Mouse (Mus musculus) spleen, embryonic (tissue): ENCODE measurements around the gene Cacna2d1.

ENCODE experiments used
- CTCF ChIA-PET: fragments of 350-600 bp; sonication (Branson Sonifier 250); formaldehyde crosslinking; loops from one replicate; lab custom pipeline; 2022; lab: Charles Lee

Gene Cacna2d1

DNA sequence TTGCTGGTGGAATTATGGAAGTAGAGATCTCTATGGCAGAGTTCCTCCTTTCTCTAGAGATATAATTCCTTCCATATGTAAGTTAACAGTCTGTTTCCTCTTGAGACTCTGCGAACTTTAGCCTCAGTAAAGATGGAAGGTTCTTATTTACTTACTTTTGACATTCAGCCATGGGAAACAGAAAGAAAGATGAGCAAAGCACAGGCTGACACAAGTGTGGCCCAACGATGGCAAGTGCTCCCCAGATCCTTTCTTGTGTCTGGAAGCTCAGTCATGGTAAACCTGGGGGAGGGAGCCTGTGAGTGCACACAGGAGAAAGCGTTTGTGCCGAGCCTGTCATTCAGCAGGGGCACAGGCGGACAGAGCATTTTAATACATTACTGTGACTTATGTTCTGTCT lies 48.9 kb downstream of the Cacna2d1 start:
- CTCF ChIA-PET = no interaction called here

GRCm38 (mm10) chr5:15985228-15985858 lies 50.9 kb downstream of the Cacna2d1 start:
- CTCF ChIA-PET = no interaction called here

DNA sequence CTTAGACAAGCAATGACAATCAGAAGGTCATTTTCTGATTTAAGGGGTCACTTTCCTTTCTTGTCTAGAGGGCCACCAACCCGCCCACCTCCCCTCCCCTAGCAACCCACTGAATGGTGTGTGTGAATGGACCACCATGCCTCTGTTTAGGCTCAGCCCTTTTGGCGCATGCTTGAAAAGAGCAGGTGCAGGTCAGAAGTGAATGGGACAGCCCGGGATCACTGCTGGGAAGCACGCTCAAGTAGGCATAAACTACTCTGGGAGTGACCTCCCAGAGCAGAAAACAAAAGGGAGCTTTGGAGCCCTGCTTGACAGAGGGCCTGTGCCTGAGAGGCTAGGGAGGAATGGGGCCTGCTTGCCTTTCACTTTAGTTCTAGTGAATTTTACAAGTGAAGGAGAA lies 51.4 kb downstream of the Cacna2d1 start:
- CTCF ChIA-PET = no interaction called here

DNA sequence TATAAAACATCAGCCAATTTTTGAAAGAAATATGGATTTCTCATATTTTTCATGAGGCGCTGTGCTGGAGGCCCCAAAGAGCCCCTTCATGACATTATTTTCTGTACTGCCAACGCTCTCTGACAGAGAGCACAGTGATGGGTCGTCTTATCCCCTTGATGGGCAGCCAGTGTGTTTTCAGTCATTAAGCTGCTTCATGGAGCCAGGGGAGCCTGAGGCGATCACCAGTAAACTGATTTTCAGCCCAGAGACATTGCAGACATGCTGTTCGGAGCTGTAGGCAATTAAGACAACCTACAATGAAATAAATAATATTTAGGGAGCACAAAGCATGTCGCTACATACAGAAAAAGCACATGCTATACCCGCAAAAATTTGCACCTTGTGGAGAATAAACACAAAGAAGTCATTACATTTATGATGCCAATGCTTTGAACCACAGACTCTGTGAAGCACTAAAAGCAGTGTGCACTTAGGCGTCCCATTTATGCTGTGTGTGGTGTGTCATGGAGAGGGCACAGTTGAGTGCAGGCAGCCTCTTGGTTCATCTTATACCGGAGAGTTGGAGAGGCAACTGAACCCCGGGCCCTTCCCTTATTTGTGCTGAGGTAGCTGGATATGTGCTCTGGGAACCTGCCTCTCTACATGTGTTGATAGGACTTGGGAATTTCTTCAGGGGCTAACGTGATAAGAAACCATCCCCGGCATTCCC lies 57.1 kb downstream of the Cacna2d1 start:
- CTCF ChIA-PET = no interaction called here

DNA sequence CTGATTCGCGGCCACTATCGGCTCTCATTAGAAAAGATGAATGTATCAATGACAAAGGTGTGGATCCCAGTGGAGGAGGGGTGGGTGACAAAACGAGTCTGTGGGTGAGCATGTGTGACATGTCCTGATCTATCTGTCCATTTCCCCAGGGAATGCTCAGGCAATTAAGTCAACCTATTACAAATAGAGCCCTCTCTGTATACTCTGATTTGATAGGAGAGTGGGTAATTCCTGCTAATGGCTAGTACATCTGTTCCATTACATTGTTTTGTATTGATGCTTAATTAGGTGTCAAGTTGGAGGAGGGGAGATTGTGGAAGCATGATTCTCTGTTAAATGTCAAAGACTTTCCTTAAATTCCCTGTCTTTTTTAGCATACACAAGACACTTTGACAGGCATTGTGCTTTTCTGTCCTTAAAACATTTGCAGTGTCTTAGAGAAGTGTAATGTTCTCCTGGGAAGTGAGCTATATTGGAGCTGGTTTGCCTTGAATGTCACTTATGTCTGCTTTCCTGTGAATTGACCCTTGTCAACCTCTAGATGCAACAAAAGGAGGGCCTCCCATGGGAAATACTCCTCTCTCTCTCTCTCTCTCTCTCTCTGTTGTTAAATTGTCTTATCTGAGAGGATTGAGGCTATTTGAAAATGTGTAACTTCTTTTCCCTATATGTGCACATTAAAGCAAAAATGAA lies 58.9 kb downstream of the Cacna2d1 start:
- CTCF ChIA-PET = interaction anchor here (0.6 kb wide), 1 partner anchor 103 kb away, joined by 3 read pairs; no protein-coding TSS in a partner anchor

DNA sequence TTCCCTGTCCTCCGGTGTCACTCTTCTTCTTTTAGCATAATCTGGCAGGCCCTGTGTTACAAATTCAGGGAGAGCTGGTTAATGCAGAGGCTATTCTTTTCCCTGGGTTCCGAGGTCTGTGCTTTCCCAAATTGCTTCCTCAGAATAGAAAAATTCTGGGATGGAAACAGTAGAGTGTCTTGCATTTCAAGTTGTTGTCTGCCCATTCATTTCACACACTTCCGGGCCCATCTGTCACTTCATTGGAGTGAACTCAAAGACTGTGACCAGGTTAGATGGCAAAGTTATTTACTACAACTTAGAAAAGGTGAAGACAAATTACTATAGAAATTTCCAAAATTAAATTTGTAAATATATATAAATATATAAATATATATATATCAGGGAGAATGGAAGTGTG lies 62.7 kb downstream of the Cacna2d1 start:
- CTCF ChIA-PET = no interaction called here

DNA sequence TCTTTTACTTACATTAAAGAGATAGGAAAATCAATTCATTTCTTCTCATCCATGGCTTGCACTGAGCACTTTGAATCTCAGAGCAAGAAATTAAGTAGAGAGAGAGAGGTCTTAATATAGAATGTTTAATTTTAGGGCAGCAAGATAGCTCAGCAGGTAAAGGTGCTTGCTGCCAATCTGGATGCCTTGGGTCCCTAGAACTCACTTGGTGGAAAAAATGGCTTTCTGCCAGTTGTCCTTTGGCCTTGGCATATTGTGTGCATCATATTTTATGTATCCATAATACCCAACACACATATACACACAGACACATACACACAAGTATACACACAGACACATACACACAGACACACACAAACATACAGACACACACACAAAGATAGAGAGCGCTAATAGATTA lies 63.3 kb downstream of the Cacna2d1 start:
- CTCF ChIA-PET = no interaction called here

- CTCF ChIA-PET = no interaction called here
Observed at GRCm38 (mm10) chr5:16000917-16001316, 66.4 kb downstream of the Cacna2d1 start.

GRCm38 (mm10) chr5:16002431-16003063 lies 68.1 kb downstream of the Cacna2d1 start:
- CTCF ChIA-PET = no interaction called here

- CTCF ChIA-PET = no interaction called here
Observed at GRCm38 (mm10) chr5:16004305-16004704, 69.8 kb downstream of the Cacna2d1 start.

GRCm38 (mm10) chr5:16006964-16007363 lies 72.5 kb downstream of the Cacna2d1 start:
- CTCF ChIA-PET = no interaction called here

- CTCF ChIA-PET = no interaction called here
Observed at GRCm38 (mm10) chr5:16013649-16014048, 79.2 kb downstream of the Cacna2d1 start.

DNA sequence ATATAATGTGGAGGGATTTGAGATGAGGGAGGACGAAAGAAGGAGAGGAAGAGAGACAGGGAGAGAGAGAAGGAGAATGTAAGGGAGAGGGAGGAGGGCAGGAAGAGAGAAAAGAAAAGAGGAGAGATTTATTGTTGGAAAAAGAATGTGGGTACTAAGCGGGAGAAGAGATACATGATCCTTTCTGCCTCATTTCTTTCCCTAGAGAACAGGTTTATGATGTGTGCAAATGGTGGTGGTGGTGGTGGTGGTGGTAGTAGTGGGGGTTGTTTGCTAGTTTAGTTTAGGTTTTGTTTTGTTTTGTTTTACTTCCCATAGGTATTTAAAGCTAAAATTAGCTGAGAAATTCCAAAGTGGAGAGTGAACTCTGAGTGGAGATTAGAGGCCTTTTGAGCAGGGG lies 79.9 kb downstream of the Cacna2d1 start:
- CTCF ChIA-PET = no interaction called here

- CTCF ChIA-PET = no interaction called here
Observed at GRCm38 (mm10) chr5:16024626-16025417, 90.3 kb downstream of the Cacna2d1 start.

GRCm38 (mm10) chr5:16028881-16029280 lies 94.4 kb downstream of the Cacna2d1 start:
- CTCF ChIA-PET = no interaction called here

DNA sequence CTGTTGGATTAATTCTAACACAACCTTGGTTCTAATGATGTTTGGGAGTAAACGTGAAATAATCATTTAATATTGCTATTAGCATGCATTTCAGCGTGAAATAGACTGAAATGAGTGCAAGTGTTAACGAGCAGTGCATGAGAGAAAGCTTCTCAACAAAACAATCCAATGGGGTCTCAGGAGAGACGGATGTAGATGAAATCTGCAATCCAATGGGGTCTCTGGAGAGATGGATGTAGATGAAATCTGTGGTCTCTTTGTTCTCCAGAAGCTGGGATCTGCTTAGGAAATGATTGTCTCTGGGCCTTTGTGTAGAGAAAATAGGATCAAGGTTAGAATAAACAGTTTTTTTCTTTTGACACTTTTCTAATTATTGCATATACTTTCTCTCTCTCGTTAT lies 95.0 kb downstream of the Cacna2d1 start:
- CTCF ChIA-PET = no interaction called here

DNA sequence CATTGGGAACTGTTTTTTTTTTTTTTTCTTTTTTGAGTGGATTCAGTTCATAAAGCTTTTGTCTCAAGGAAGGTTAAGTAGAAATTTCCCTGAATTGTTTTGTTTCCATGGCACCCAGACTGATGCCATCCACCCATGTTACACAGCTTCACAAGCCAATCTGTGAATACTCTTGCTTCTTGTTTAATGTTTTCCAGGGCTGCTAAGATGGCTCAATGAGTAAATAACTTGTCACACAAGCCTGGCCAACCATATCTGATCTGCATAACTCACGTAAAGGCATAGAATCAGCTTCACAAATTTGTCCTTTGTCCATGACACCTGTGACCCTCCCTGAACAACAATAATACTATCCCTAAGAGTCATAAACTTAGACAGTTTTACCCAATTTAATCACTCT lies 99.1 kb downstream of the Cacna2d1 start:
- CTCF ChIA-PET = no interaction called here

DNA sequence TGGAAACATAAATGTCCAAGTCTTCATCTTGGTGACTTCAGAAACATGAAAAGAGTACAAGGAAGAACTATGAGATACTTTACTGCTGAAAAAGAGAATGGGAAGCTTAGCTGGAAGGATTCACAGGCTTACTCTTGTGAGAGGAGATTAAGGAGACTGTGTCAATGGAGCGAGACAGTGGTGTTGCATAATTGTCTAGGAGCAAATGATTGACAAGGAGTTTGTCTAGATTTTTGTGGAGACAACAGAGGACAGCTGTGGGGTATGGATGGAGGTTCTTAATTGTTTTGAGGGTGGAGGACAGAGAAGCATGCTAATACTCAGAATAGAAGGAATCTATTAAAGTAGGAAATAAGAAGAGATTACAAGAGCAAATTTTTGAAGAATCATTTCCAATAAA lies 100.8 kb downstream of the Cacna2d1 start:
- CTCF ChIA-PET = no interaction called here

- CTCF ChIA-PET = no interaction called here
Observed at GRCm38 (mm10) chr5:16045147-16045878, 110.8 kb downstream of the Cacna2d1 start.

DNA sequence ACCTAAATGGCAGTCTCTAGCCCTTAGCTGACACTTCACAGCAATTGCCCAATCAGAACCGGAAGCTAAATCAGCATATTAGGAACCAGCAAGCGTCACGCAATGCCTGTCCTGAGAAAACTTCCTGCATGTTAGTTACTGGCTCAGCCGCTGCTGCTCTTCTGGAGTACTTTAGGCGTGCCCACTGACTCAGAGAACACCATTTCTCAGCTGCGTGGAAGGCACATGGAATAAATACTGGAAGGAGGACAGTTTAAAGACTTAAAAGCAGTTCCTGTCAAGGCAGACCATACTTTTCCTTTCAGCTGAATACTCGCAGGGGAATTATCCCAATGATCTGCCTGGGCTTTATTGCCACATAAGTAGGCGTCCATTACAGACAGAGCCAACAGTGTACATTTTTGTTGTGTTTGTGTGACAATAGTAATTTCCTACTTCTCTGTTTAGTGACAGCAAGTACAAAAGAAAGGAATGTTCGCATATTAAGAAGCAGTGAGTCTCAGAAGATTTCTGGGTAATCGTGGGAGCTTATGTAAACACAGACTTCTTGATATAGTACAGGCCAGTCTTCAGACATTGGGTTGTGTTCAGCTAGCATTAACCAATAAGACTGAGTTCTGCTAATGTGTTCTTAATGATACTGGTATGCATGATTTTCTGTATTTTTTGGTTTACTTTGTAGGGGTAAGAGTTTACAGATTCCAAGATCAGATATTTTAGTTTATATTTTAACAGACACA lies 113.1 kb downstream of the Cacna2d1 start:
- CTCF ChIA-PET = no interaction called here
